Mouse (Mus musculus) olfactory bulb, adult 2 months (tissue): ENCODE measurements around the gene Manba.

Experiments used
- CTCF ChIP-seq: fragments of 200-500 bp; IDR thresholded peaks from 2 replicates; pipeline ENCODE4 v1.5.1; 2012; ENCODE audit warnings: low read depth, mild to moderate bottlenecking, low read length, moderate library complexity; ENCODE audit not compliant: insufficient read depth
- POLR2A ChIP-seq: fragments of 200-500 bp; IDR thresholded peaks from 2 replicates; pipeline ENCODE4 v1.6.1; 2012; ENCODE audit warnings: mild to moderate bottlenecking, low read depth, low read length, moderate library complexity; ENCODE audit not compliant: insufficient read depth

GRCm38 (mm10) chr3:135519584-135519983 lies 34.2 kb downstream of the Manba start:
- TF ChIP-seq CTCF = no peak
- TF ChIP-seq POLR2A = no peak
